Mouse (Mus musculus) testis, adult 2 months (tissue): ENCODE data around the gene Gm21969.

Source experiments
- CTCF ChIP-seq: fragments of 200-500 bp; IDR thresholded peaks from 2 replicates; pipeline ENCODE4 v1.5.1; 2012; ENCODE audit warnings: low read depth, mild to moderate bottlenecking, inconsistent platforms, low read length, moderate library complexity; ENCODE audit not compliant: control insufficient read depth, insufficient read depth, insufficient replicate concordance
- POLR2A ChIP-seq: fragments of 200-500 bp; IDR thresholded peaks from 2 replicates; pipeline ENCODE4 v1.6.1; 2012; ENCODE audit warnings: low read depth, mild to moderate bottlenecking, inconsistent platforms, low read length, moderate library complexity; ENCODE audit not compliant: control insufficient read depth

GRCm38 (mm10) chr4:139650086-139650743 lies 47.2 kb downstream of the Gm21969 start:
- TF ChIP-seq POLR2A (no peak), CTCF (no peak)
